Mouse (Mus musculus) left cerebral cortex, adult 8-10 months (tissue): ENCODE measurements around the gene Gm20517. TPM values are rescaled to one million over a fixed set of nuclear protein-coding genes. Genes with fewer than 3 reads are reported as not detected.

Experiments
- DNase-seq, 2 experiments: peaks; one replicate each; pipeline ENCODE4 v3.0.0; 2022; ENCODE audit warnings: low spot score in 2 of 2
- total RNA-seq, 4 experiments: library from RNA; stranded (reverse); gene quantifications; 2 replicates each; pipeline ENCODE4 v1.2.4; 2022

The Gm20517 gene
- total RNA-seq, 4 experiments from 2014 or later: 3.8 to 9.6 (median 6.6) TPM

GRCm38 (mm10) chr17:47676581-47676980, 65.2 kb downstream of the Gm20517 start:
- peak in 1 of 2 experiments; percentile 64 for DNase-seq

GRCm38 (mm10) chr17:47678238-47678637, 66.8 kb downstream of the Gm20517 start:
- DNase-seq: no peak

GRCm38 (mm10) chr17:47678702-47679101, 67.3 kb downstream of the Gm20517 start:
- DNase-seq: no peak

GRCm38 (mm10) chr17:47682836-47683235, 71.4 kb downstream of the Gm20517 start:
- no peak for DNase-seq

- peak; percentile 85 to 97 for DNase-seq
Observed at GRCm38 (mm10) chr17:47687409-47688343, 76.3 kb downstream of the Gm20517 start.

- DNase-seq: no peak
Observed at GRCm38 (mm10) chr17:47688344-47688607, 76.9 kb downstream of the Gm20517 start, which contains the start of gene Tomm6. Gene Tomm6, minus strand, starts transcription at chr17:47688386.

- DNase-seq: peak; percentile 63 to 77
Observed at GRCm38 (mm10) chr17:47688608-47689575, 77.5 kb downstream of the Gm20517 start, which contains the start of gene Frs3. Gene Frs3, plus strand, starts transcription at chr17:47689030.

- DNase-seq: no peak
Observed at GRCm38 (mm10) chr17:47689894-47690293, 78.5 kb downstream of the Gm20517 start.

GRCm38 (mm10) chr17:47691650-47692049, 80.3 kb downstream of the Gm20517 start:
- DNase-seq: no peak

- no peak for DNase-seq
Observed at GRCm38 (mm10) chr17:47693671-47694441, 82.5 kb downstream of the Gm20517 start.

GRCm38 (mm10) chr17:47694442-47694502, 82.9 kb downstream of the Gm20517 start, which contains the start of gene Gm21981:
Gene Gm21981, minus strand, starts transcription at chr17:47694455.
- no peak for DNase-seq

GRCm38 (mm10) chr17:47694503-47695336, 83.3 kb downstream of the Gm20517 start, which contains the start of gene Prickle4:
Gene Prickle4, minus strand, starts transcription at chr17:47694736.
- peak; percentile 91 to 95 for DNase-seq

GRCm38 (mm10) chr17:47695337-47695710, 83.9 kb downstream of the Gm20517 start:
- DNase-seq: no peak

GRCm38 (mm10) chr17:47698156-47698555, 86.8 kb downstream of the Gm20517 start:
- DNase-seq: no peak

- DNase-seq: no peak
Observed at GRCm38 (mm10) chr17:47699055-47699454, 87.7 kb downstream of the Gm20517 start.

GRCm38 (mm10) chr17:47701793-47702192, 90.4 kb downstream of the Gm20517 start:
- no peak for DNase-seq

- no peak for DNase-seq
Observed at GRCm38 (mm10) chr17:47702548-47703345, 91.4 kb downstream of the Gm20517 start.

GRCm38 (mm10) chr17:47703556-47703955, 92.2 kb downstream of the Gm20517 start:
- no peak for DNase-seq

- no peak for DNase-seq
Observed at GRCm38 (mm10) chr17:47704692-47705091, 93.3 kb downstream of the Gm20517 start.

- no peak for DNase-seq
Observed at GRCm38 (mm10) chr17:47706196-47706595, 94.8 kb downstream of the Gm20517 start.
